Mouse (Mus musculus): ENCODE data around the gene Cnppd1. TPM values are rescaled to one million over a fixed set of nuclear protein-coding genes. Genes with fewer than 3 reads are reported as not detected.
A peak's percentile ranks its signal among the peaks of the same experiment; 100 is the strongest.

Gene Cnppd1
- total RNA-seq, 2 experiments from 2014 or later = 14.0 to 14.4 TPM

- TF ChIP-seq CTCF (IDR thresholded peaks at IDR 0.05) = no peak
- no peak for DNase-seq
- Histone ChIP-seq H3K4me3 (peak overlapping the region; percentile 96), H3K27ac (peak overlapping the region; percentile 98)
- intact Hi-C loops (cut with DNase I) = no loop called here
Observed at GRCm38 (mm10) chr1:75140601-75141190, 1.8 kb downstream of the Cnppd1 start.

- intact Hi-C loops (cut with DNase I) = no loop called here
- DNase-seq = no peak
- TF ChIP-seq CTCF (IDR thresholded peaks at IDR 0.05) = no peak
- H3K27ac ChIP-seq = no peak overlapping the region
- no peak overlapping the region for H3K4me3 ChIP-seq
Observed at GRCm38 (mm10) chr1:75138448-75138847, 4.1 kb downstream of the Cnppd1 start.

GRCm38 (mm10) chr1:75136730-75137129, 5.8 kb downstream of the Cnppd1 start:
- no peak overlapping the region for H3K27ac ChIP-seq

DNA sequence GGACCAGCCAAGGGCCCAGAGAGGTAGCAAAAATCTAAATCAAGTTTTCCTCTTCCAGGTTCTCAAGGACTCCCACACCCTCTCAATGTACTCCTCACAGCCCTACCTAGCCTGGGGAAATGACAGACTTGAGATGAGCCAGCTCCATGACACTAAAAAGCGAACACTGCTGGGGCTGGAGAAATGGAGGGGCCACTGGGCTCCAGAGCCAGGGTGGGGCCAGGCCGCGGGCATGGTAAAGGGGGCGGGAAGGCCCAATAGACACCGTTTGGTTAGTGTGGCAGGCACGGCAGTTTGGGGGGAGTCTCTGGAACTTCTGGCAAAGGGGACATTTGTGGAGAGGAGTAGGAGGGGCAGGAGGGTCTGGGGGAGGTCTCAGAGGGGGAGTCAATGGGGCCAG, 6.2 kb downstream of the Cnppd1 start:
- H3K4me3 ChIP-seq = no peak overlapping the region
- intact Hi-C loops (cut with DNase I) = no loop called here
- H3K27ac ChIP-seq = no peak overlapping the region
- no peak for DNase-seq
- no peak for TF ChIP-seq CTCF (IDR thresholded peaks at IDR 0.05)

More at GRCm38 (mm10) chr1:75136730-75137129, 5.8 kb downstream of the Cnppd1 start:
- intact Hi-C loops (cut with DNase I) = no loop called here
- DNase-seq = no peak
- no peak overlapping the region for H3K4me3 ChIP-seq
- no peak for TF ChIP-seq CTCF (IDR thresholded peaks at IDR 0.05)

- intact Hi-C loops (cut with DNase I) = no loop called here
- no peak within 1 kb of the TSS for H3K27ac ChIP-seq
- DNase-seq = no peak
- TF ChIP-seq CTCF (IDR thresholded peaks at IDR 0.05) = no peak
- H3K4me3 ChIP-seq = no peak within 1 kb of the TSS
Observed at GRCm38 (mm10) chr1:75133421-75134207, 8.9 kb downstream of the Cnppd1 start, which contains the start of gene Slc23a3. TSS of gene Slc23a3 (minus strand) at chr1:75133890.

DNA sequence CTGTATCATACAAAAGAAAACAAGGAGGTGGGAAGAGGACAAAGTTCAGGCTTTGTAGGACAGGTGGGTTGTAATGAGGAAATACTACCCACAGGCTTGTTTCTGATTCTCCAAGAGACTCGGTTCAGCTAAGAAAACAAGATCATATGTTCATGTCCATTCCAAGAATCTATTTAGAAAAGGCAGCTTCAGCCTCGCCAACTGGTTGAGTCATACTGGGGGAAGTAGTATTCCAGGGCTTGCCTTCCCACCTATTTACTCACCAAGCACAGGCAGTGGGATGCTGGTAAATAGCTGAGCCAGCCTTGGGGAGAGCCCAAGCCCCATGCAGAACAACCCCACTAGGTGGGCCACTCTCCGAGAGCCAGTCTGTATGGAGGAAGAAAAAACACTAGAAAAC, 13.9 kb downstream of the Cnppd1 start:
- no peak overlapping the region for H3K4me3 ChIP-seq
- no peak for TF ChIP-seq CTCF (IDR thresholded peaks at IDR 0.05)
- H3K27ac ChIP-seq = no peak overlapping the region
- intact Hi-C loops (cut with DNase I) = no loop called here
- DNase-seq = no peak

- intact Hi-C loops (cut with DNase I) = no loop called here
- TF ChIP-seq CTCF (IDR thresholded peaks at IDR 0.05) = no peak
- Histone ChIP-seq H3K27ac (peak overlapping the region; percentile 98), H3K4me3 (peak overlapping the region; percentile 88)
- DNase-seq = no peak
Observed at GRCm38 (mm10) chr1:75125418-75125817, 17.1 kb downstream of the Cnppd1 start.

- peak; percentile 93 for TF ChIP-seq CTCF (IDR thresholded peaks at IDR 0.05)
- peak; percentile 96 for DNase-seq
- H3K4me3 ChIP-seq = peak within 1 kb of the TSS; percentile 88
- intact Hi-C loops (cut with DNase I) = no loop called here
- peak within 1 kb of the TSS; percentile 98 for H3K27ac ChIP-seq
Observed at GRCm38 (mm10) chr1:75124346-75125321, 17.9 kb downstream of the Cnppd1 start, which contains the start of gene Nhej1. TSS of gene Nhej1 (minus strand) at chr1:75125200.

GRCm38 (mm10) chr1:75122211-75122610, 20.3 kb downstream of the Cnppd1 start:
- TF ChIP-seq CTCF (IDR thresholded peaks at IDR 0.05) = peak; percentile 24
- intact Hi-C loops (cut with DNase I) = no loop called here

More at GRCm38 (mm10) chr1:75122211-75122610, 20.3 kb downstream of the Cnppd1 start:
- H3K4me3 ChIP-seq = no peak overlapping the region
- H3K27ac ChIP-seq = no peak overlapping the region
- no peak for DNase-seq

Other genes starting within 250 kb of the Cnppd1 start
- not detected for gene Cryba2, start 249.6 kb downstream of the Cnppd1 start, total RNA-seq (2021)
- gene Cfap65, start 207.1 kb downstream of the Cnppd1 start, total RNA-seq (2021) = not detected
- gene Ihh, start 191.0 kb downstream of the Cnppd1 start, total RNA-seq (2021) = under 1 TPM; 0.11 to 0.18 TPM
- gene Nhej1, start 17.5 kb downstream of the Cnppd1 start, total RNA-seq (2021) = 1 to 10 TPM; 4.5 to 6.6 TPM
- gene Slc23a3, start 8.8 kb downstream of the Cnppd1 start, total RNA-seq (2021) = not detected
- 10 to 100 TPM in 1 of 2 experiments, 1 to 10 TPM in 1; 7.7 to 11.5 TPM for gene Retreg2, start 67 bp upstream of the Cnppd1 start, total RNA-seq (2021)
- gene Zfand2b, start 25.9 kb upstream of the Cnppd1 start, total RNA-seq (2021) = 10 to 100 TPM; 14.6 to 17.7 TPM
- gene Abcb6, start 37.7 kb upstream of the Cnppd1 start, total RNA-seq (2021) = 10 to 100 TPM; 18.9 to 20.4 TPM
- 1 to 10 TPM; 5.5 to 5.9 TPM for gene Ankzf1, start 49.4 kb upstream of the Cnppd1 start, total RNA-seq (2021)
- 100 to 1,000 TPM; 107 to 113 TPM for gene Atg9a, start 49.5 kb upstream of the Cnppd1 start, total RNA-seq (2021)
- 1 to 10 TPM; 1.0 to 1.5 TPM for gene Glb1l, start 68.1 kb upstream of the Cnppd1 start, total RNA-seq (2021)
- 10 to 100 TPM; 18.8 to 20.2 TPM for gene Stk16, start 68.1 kb upstream of the Cnppd1 start, total RNA-seq (2021)
- 1,000 to 10,000 TPM; 1,043 to 1,330 TPM for gene Tuba4a, start 77.2 kb upstream of the Cnppd1 start, total RNA-seq (2021)
- not detected for gene A630095N17Rik, start 89.4 kb upstream of the Cnppd1 start, total RNA-seq (2021)
- gene Dnajb2, start 93.7 kb upstream of the Cnppd1 start, total RNA-seq (2021) = 10 to 100 TPM; 83.2 to 88.9 TPM
- not detected for gene Ptprn, start 121.8 kb upstream of the Cnppd1 start, total RNA-seq (2021)
- not detected for gene Resp18, start 135.7 kb upstream of the Cnppd1 start, total RNA-seq (2021)
- gene Dnpep, start 175.3 kb upstream of the Cnppd1 start, total RNA-seq (2021) = 10 to 100 TPM; 40.9 to 49.6 TPM
- gene Des, start 217.6 kb upstream of the Cnppd1 start, total RNA-seq (2021) = 1,000 to 10,000 TPM; 2,035 to 2,198 TPM
- gene Speg, start 232.6 kb upstream of the Cnppd1 start, total RNA-seq (2021) = 100 to 1,000 TPM; 268 to 311 TPM